Mouse (Mus musculus): ENCODE measurements around the gene Ldah.

Gene Ldah

GRCm38 (mm10) chr12:8310992-8311391 lies 103.1 kb downstream of the Ldah start:
- ATAC-seq (ENCODE audit: insufficient number of reproducible peaks, low FRiP score, low TSS enrichment), result no peak

- ATAC-seq (ENCODE audit: insufficient number of reproducible peaks, low FRiP score, low TSS enrichment), result no peak
Measured at GRCm38 (mm10) chr12:8312266-8312665, 104.4 kb downstream of the Ldah start.

- peak; percentile 76 for ATAC-seq (ENCODE audit: insufficient number of reproducible peaks, low FRiP score, low TSS enrichment)
Measured at GRCm38 (mm10) chr12:8313270-8313771, 105.4 kb downstream of the Ldah start, which contains the start of gene Hs1bp3. Gene Hs1bp3, plus strand, starts transcription at chr12:8313432.

GRCm38 (mm10) chr12:8313773-8314172 lies 105.9 kb downstream of the Ldah start:
- ATAC-seq (ENCODE audit: insufficient number of reproducible peaks, low FRiP score, low TSS enrichment), result peak; percentile 15; the same call in 1 of the 2 replicates

GRCm38 (mm10) chr12:8316541-8316940 lies 108.6 kb downstream of the Ldah start:
- ATAC-seq (ENCODE audit: insufficient number of reproducible peaks, low FRiP score, low TSS enrichment), result no peak

GRCm38 (mm10) chr12:8320084-8320713 lies 112.3 kb downstream of the Ldah start:
- ATAC-seq (ENCODE audit: insufficient number of reproducible peaks, low FRiP score, low TSS enrichment), result peak; percentile 54

GRCm38 (mm10) chr12:8321506-8321905 lies 113.6 kb downstream of the Ldah start:
- ATAC-seq (ENCODE audit: insufficient number of reproducible peaks, low FRiP score, low TSS enrichment), result no peak

- no peak for ATAC-seq (ENCODE audit: insufficient number of reproducible peaks, low FRiP score, low TSS enrichment)
Measured at GRCm38 (mm10) chr12:8324086-8324485, 116.2 kb downstream of the Ldah start.

GRCm38 (mm10) chr12:8325245-8325942 lies 117.5 kb downstream of the Ldah start:
- no peak for ATAC-seq (ENCODE audit: insufficient number of reproducible peaks, low FRiP score, low TSS enrichment)

- ATAC-seq (ENCODE audit: insufficient number of reproducible peaks, low FRiP score, low TSS enrichment), result no peak
Measured at GRCm38 (mm10) chr12:8325943-8326522, 118.1 kb downstream of the Ldah start.

GRCm38 (mm10) chr12:8326825-8327674 lies 119.1 kb downstream of the Ldah start:
- peak; percentile 73 for ATAC-seq (ENCODE audit: insufficient number of reproducible peaks, low FRiP score, low TSS enrichment)

- no peak for ATAC-seq (ENCODE audit: insufficient number of reproducible peaks, low FRiP score, low TSS enrichment)
Measured at GRCm38 (mm10) chr12:8327675-8328053, 119.8 kb downstream of the Ldah start.

- ATAC-seq (ENCODE audit: insufficient number of reproducible peaks, low FRiP score, low TSS enrichment), result no peak
Measured at GRCm38 (mm10) chr12:8329236-8329635, 121.3 kb downstream of the Ldah start.

GRCm38 (mm10) chr12:8331489-8332173 lies 123.7 kb downstream of the Ldah start:
- no peak for ATAC-seq (ENCODE audit: insufficient number of reproducible peaks, low FRiP score, low TSS enrichment)

GRCm38 (mm10) chr12:8332174-8332542 lies 124.3 kb downstream of the Ldah start:
- ATAC-seq (ENCODE audit: insufficient number of reproducible peaks, low FRiP score, low TSS enrichment), result no peak

GRCm38 (mm10) chr12:8333617-8334016 lies 125.7 kb downstream of the Ldah start:
- no peak for ATAC-seq (ENCODE audit: insufficient number of reproducible peaks, low FRiP score, low TSS enrichment)

GRCm38 (mm10) chr12:8334261-8334660 lies 126.4 kb downstream of the Ldah start:
- ATAC-seq (ENCODE audit: insufficient number of reproducible peaks, low FRiP score, low TSS enrichment), result 0 out of 2 replicates have a peak, but pooled peaks have one; percentile 31

Measured in cerebellum, adult (tissue).